Mouse (Mus musculus): Measurements from ENCODE around the gene Hist1h2bf. TPM values are rescaled to one million over a fixed set of nuclear protein-coding genes. Genes with fewer than 3 reads are reported as not detected.
"Not testable (repeated sequence)": the region's sequence is repeated elsewhere in the genome, so short reads cannot be mapped to it uniquely, and the experiment has no call there.

Hist1h2bf gene
- polyA plus RNA-seq, 1 experiment from 2014 or later = 12.7 TPM

DNA sequence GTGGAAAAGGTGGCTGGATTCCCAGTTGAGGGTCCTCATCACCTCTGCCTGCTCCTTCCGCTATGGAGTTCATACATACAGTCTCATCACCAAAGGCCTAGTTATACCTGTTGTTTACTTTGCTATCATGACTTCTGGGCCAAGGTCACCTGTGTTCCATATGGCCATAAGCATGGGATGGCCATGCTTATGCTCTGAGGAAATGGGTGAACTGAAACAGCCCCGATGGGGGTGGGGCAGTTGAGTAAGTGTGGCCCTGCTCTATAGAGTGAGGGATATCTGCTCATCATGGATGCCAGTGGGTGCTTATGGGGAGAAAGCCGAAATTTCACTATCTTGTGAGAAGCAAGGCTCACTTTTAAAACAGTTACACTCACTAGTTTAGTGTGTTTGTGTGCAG is 31.1 kb upstream of the Hist1h2bf start:
- ATAC-seq (ENCODE audit: low read depth) = no peak
- WGBS (ENCODE audit: insufficient replicate concordance) = 76% methylated on average over 3 of the region's 3 CpGs
- Histone ChIP-seq H3K9me3 (replicated peaks) (no peaks in the 10 kb centered on the region), H3K27ac (peak overlapping the region; percentile 45; the same call in 1 of the 2 replicates), H3K4me1 (replicated peaks) (peaks cover 36% of the 10 kb centered on the region), H3K36me3 (no peaks in the 10 kb centered on the region), H3K4me3 (replicated peaks) (no peak overlapping the region), H3K9ac (0 out of 2 replicates have a peak overlapping the region, but pooled peaks have one; percentile 6), H3K4me2 (no peak overlapping the region), H3K27me3 (no peaks in the 10 kb centered on the region)
- no peak for DNase-seq

DNA sequence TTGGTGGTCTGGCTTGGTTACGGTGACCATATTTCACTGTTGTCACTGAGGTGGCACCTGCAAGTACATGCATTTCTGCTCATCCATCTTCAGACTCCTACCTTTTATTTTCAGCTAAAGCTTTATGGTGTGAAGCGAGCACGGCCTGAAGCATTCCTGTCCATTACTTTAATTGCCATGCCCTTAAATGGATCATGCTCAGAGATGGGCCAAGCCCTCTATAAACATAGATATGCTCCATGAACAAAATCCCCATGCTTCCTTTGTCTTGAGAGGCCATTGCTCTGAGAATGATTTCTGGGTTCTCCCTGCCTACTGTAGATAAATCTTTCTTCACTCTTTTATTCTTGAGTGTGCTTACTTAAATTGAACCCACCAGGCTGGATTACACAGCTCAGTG is 30.5 kb upstream of the Hist1h2bf start:
- no peak for DNase-seq
- no peak for ATAC-seq (ENCODE audit: low read depth)
- H3K4me3 ChIP-seq (replicated peaks) = no peak overlapping the region
- H3K27me3 ChIP-seq = no peaks in the 10 kb centered on the region
- H3K9me3 ChIP-seq (replicated peaks) = no peaks in the 10 kb centered on the region
- peaks cover 30% of the 10 kb centered on the region for H3K4me1 ChIP-seq (replicated peaks)
- 0 out of 2 replicates have a peak overlapping the region, but pooled peaks have one; percentile 6 for H3K9ac ChIP-seq
- no peak overlapping the region for H3K27ac ChIP-seq
- 91% methylated on average over 3 of the region's 3 CpGs for WGBS (ENCODE audit: insufficient replicate concordance)
- H3K36me3 ChIP-seq = no peaks in the 10 kb centered on the region
- H3K4me2 ChIP-seq = no peak overlapping the region

DNA sequence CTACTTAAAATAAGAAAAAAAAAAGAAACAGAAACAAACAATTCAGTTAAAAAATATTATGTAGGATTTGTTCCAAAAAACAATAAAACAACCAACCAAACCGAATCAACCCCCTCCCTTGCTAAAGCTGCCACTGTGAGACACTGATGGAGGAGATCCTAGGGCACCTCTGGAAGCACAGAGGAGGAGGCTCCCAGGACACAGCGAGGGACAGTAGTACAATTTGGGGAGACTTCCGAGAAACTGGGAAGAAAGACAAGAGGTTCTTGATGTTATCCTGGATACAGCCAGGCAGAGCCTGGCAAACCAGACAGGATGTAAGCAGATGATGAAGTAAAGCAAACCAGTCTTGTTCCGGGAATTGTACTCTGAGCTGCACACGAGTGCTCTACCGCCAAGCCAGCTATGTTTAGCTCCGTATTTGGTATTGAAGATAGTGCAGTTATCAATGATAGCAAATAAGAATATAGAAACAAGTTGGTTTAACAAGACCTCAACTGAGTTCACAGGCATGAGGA is 29.2 kb upstream of the Hist1h2bf start:
- Histone ChIP-seq H3K4me3 (replicated peaks) (no peak overlapping the region), H3K27ac (no peak overlapping the region), H3K9me3 (replicated peaks) (no peaks in the 10 kb centered on the region), H3K4me2 (no peak overlapping the region), H3K4me1 (replicated peaks) (peaks cover 18% of the 10 kb centered on the region), H3K36me3 (no peaks in the 10 kb centered on the region), H3K9ac (no peak overlapping the region), H3K27me3 (no peaks in the 10 kb centered on the region)
- DNase-seq (no peak), ATAC-seq (ENCODE audit: low read depth) (peak; percentile 45; the same call in 1 of the 2 replicates)
- WGBS (ENCODE audit: insufficient replicate concordance) = 42% methylated on average over 7 of the region's 7 CpGs

DNA sequence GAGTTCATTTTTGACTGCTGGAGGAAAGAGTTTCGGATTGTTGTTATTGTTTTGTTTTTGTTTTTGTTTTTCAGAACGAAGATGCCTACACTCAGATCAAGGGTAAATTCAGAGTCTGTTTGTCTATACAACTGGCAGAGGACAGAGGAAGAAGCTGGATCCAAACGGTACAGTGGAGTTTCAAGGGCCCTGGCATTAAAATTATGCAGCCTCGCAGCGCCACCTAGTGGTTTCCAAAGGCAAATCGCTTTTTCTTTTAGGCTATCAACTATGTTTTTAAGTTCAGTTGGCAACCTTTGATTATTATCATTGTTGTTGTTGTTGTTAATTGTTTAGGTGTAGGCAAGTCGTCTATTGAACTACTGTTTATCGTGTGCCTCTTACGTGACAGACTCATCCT is 24.0 kb upstream of the Hist1h2bf start:
- H3K9me3 ChIP-seq (replicated peaks) = no peaks in the 10 kb centered on the region
- no peaks in the 10 kb centered on the region for H3K27me3 ChIP-seq
- no peaks in the 10 kb centered on the region for H3K36me3 ChIP-seq
- peak; percentile 68 for DNase-seq
- H3K4me3 ChIP-seq (replicated peaks) = no peak overlapping the region
- H3K9ac ChIP-seq = peak overlapping the region; percentile 47; the same call in 1 of the 2 replicates
- no peak overlapping the region for H3K4me2 ChIP-seq
- H3K27ac ChIP-seq = peak overlapping the region; percentile 96; the same call in 1 of the 2 replicates
- peaks cover 47% of the 10 kb centered on the region for H3K4me1 ChIP-seq (replicated peaks)
- no peak for ATAC-seq (ENCODE audit: low read depth)
- 5% methylated on average over 9 of the region's 9 CpGs for WGBS (ENCODE audit: insufficient replicate concordance)

DNA sequence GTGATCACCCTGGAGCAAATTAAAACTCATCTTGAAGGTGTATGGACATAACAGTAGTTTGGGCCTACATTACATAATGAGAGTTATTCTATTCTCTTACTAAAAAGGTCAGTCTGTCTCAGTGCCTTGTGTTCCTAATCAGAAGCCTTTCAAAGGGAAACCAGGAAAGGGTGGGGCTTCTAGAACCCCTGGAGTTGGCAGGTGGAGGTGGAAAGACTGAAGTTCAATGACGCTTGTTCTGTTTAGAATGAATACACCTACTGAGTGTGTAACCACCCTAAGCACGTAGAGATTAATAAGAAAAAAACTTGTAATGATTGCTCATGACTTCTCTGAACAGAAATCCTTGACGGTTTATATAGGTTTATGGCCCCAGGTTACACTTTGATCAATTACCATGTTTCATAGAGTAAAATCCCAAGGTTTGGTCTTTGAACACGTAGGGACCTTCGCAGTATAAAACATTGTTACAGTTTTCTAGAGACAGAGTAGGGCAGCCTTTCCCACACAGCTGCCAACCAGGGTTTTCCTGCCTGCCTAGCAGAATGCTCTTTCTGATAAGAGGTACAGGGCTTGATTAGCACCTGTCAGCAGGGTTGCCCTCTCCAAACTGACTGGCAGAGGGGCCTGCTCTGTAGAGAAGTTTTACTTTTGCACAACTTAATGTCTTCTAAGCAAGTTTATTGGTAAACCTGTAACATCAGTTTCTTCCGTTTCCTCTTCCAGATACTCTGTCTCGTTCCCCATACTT is 21.8 kb upstream of the Hist1h2bf start:
- Histone ChIP-seq H3K9me3 (replicated peaks) (no peaks in the 10 kb centered on the region), H3K4me1 (replicated peaks) (peaks cover 52% of the 10 kb centered on the region), H3K9ac (peak overlapping the region; percentile 71), H3K4me3 (replicated peaks) (0 out of 2 replicates have a peak overlapping the region, but pooled peaks have one; percentile 8), H3K27ac (peak overlapping the region; percentile 96), H3K4me2 (peak overlapping the region; percentile 38), H3K36me3 (no peaks in the 10 kb centered on the region), H3K27me3 (no peaks in the 10 kb centered on the region)
- WGBS (ENCODE audit: insufficient replicate concordance) = 39% methylated on average over 7 of the region's 7 CpGs
- ATAC-seq (ENCODE audit: low read depth) (peak; percentile 95), DNase-seq (peak; percentile 67)

DNA sequence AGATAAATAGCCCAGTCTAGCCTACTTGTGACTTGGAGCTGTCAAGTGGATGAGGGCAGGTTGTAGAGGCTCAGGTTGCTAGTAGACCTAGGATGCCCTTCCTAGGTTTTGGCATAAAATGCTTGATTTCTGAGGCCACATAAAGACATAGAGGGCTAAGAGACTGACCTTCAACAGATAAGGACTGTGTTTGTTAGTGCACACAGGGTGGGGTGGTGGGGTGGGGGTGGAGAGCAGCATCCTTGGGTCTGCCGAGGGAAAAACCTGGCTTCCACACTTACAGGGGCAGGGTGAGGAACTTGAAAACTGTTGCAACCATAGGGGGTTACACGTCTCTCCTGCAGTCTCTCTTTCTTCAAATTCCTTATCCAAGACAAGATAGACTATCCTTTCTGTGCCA is 21.2 kb upstream of the Hist1h2bf start:
- Histone ChIP-seq H3K4me2 (peak overlapping the region; percentile 38), H3K27me3 (no peaks in the 10 kb centered on the region), H3K9ac (peak overlapping the region; percentile 71), H3K9me3 (replicated peaks) (no peaks in the 10 kb centered on the region), H3K27ac (peak overlapping the region; percentile 96), H3K36me3 (no peaks in the 10 kb centered on the region), H3K4me1 (replicated peaks) (peaks cover 52% of the 10 kb centered on the region), H3K4me3 (replicated peaks) (no peak overlapping the region)
- 27% methylated on average over 2 of the region's 2 CpGs for WGBS (ENCODE audit: insufficient replicate concordance)
- no peak for DNase-seq
- ATAC-seq (ENCODE audit: low read depth) = peak; percentile 52

DNA sequence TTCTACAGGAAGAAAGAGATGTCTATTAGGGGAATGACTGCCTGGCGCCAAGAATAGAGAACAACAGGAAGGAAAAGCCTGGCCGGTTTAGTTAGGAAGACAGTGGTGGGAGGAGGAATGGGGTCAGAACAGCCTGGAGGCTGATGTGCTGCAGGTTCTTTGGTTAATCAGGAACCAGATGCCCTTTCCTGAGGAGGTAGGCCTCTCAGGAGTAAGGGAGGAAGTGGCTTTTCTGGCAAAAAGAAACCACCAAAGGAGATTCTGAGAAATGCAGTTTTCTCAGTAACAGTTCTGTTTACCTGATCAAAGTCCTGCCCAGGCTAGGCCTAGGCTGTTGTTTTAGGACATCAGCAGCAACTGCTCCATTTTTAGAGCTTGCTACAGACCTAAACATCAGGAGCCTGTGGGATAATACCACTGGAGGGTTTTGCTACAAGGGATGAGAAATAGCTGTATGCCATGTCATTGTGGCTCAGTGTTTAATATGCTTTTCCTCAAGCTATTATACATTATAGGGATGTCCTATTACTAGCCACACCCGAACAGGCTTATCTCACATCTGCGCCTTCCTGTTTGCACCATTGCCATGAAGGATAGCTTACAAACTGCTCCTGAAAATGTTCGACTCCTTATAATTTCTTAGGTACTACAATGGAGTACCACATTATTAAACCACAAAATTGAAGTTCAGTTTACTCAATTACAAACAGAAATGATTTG is 19.2 kb upstream of the Hist1h2bf start:
- no peak overlapping the region for H3K4me3 ChIP-seq (replicated peaks)
- no peaks in the 10 kb centered on the region for H3K9me3 ChIP-seq (replicated peaks)
- no peaks in the 10 kb centered on the region for H3K27me3 ChIP-seq
- H3K4me2 ChIP-seq = peak overlapping the region; percentile 9; the same call in 1 of the 2 replicates
- H3K4me1 ChIP-seq (replicated peaks) = peaks cover 61% of the 10 kb centered on the region
- DNase-seq (no peak), ATAC-seq (ENCODE audit: low read depth) (0 out of 2 replicates have a peak, but pooled peaks have one; percentile 30)
- H3K36me3 ChIP-seq = no peaks in the 10 kb centered on the region
- peak overlapping the region; percentile 56 for H3K9ac ChIP-seq
- WGBS (ENCODE audit: insufficient replicate concordance) = 20% methylated on average over 5 of the region's 5 CpGs
- peak overlapping the region; percentile 80 for H3K27ac ChIP-seq

DNA sequence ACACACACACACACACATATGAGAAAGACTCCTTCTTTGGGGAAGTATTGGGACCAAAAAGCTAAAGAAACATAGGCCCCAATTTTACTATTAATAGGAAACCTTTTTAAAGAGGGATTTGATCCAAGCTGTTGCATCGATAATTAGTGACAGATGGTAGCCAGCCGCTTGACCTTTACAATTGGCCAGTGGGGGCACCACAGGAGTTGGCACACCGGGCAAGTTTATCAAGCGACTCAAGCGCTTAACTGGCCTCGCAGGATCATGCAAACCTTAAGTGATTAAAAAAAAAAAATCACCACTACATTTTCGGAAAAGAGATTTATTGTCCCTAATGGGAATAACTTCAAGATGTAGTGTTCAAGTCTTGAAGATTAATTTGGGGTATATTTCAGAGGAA is 18.6 kb upstream of the Hist1h2bf start:
- H3K27me3 ChIP-seq = no peaks in the 10 kb centered on the region
- H3K9ac ChIP-seq = peak overlapping the region; percentile 56; the same call in 1 of the 2 replicates
- H3K9me3 ChIP-seq (replicated peaks) = no peaks in the 10 kb centered on the region
- peaks cover 61% of the 10 kb centered on the region for H3K4me1 ChIP-seq (replicated peaks)
- WGBS (ENCODE audit: insufficient replicate concordance) = 71% methylated on average over 7 of the region's 7 CpGs
- ATAC-seq (ENCODE audit: low read depth) (no peak), DNase-seq (no peak)
- no peak overlapping the region for H3K4me3 ChIP-seq (replicated peaks)
- H3K36me3 ChIP-seq = no peaks in the 10 kb centered on the region
- no peak overlapping the region for H3K4me2 ChIP-seq
- peak overlapping the region; percentile 80 for H3K27ac ChIP-seq

DNA sequence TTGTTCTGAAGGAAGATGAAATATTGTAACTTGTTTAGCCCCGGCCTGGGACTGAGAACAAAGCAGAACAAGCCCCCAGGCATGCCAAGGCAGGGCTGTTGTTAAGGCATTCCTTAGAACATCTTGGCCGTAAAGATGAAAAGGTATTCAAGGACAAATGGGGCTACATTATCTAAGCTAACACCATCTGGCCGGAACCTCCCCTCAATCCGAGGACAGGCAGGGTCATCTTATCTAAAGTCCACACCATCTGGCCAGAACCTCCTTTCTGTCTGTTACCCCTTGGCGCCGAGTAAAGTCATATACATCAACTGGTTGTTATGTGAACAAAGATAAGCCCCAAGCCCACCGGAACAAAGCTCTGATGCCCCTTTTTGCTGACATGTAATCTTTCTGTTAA is 17.9 kb upstream of the Hist1h2bf start:
- WGBS (ENCODE audit: insufficient replicate concordance) = 61% methylated on average over 7 of the region's 7 CpGs
- not testable (repeated sequence) for H3K4me2 ChIP-seq; H3K36me3 ChIP-seq; H3K9ac ChIP-seq; H3K27ac ChIP-seq; DNase-seq; H3K4me3 ChIP-seq (replicated peaks); H3K9me3 ChIP-seq (replicated peaks); H3K27me3 ChIP-seq; ATAC-seq (ENCODE audit: low read depth)
- peaks cover 58% of the 10 kb centered on the region for H3K4me1 ChIP-seq (replicated peaks)

DNA sequence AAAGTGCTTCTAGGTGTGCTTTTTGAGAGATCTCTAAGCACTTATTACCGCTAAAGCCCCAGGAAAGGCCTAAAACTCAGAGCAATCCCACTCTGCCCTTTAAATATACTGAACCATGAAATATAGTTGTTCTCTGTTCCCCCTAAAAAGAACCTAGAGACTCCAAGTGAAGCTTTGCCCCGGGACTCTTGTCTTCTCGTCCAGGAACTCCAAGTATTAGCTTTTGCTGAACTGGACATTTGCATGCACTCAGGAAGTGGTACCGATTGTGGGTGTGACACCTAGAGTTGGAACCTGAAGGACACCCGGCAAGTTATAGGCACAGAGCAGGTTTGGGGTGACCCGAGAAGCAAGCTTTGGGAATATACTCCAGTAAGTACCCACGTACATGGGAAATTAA is 17.2 kb upstream of the Hist1h2bf start:
- Histone ChIP-seq H3K4me3 (replicated peaks) (no peak overlapping the region), H3K27ac (no peak overlapping the region), H3K27me3 (no peaks in the 10 kb centered on the region), H3K9ac (no peak overlapping the region), H3K9me3 (replicated peaks) (no peaks in the 10 kb centered on the region), H3K36me3 (no peaks in the 10 kb centered on the region), H3K4me2 (no peak overlapping the region), H3K4me1 (replicated peaks) (peaks cover 56% of the 10 kb centered on the region)
- ATAC-seq (ENCODE audit: low read depth) = no peak
- WGBS (ENCODE audit: insufficient replicate concordance) = 87% methylated on average over 7 of the region's 7 CpGs
- DNase-seq = no peak

DNA sequence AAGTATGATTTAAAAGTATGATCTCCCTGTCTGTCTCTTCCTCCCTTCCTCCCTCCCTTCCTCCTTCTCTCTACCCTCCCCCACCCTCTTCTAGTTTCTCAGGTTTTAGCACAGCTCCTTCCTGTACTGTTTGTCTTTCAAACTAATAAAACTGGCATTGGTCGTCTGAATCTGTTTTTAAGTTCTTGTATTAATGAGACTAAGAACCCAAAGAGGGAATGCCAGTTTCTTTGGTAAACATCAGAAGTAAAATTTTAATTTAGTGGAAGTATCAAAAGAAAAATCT is 12.9 kb upstream of the Hist1h2bf start:
- H3K4me1 ChIP-seq (replicated peaks) = peaks cover 47% of the 10 kb centered on the region
- ATAC-seq (ENCODE audit: low read depth) (no peak), DNase-seq (no peak)
- H3K4me3 ChIP-seq (replicated peaks) = peak overlapping the region; percentile 36
- H3K36me3 ChIP-seq = no peaks in the 10 kb centered on the region
- peak overlapping the region; percentile 100 for H3K27ac ChIP-seq
- peak overlapping the region; percentile 71 for H3K4me2 ChIP-seq
- peak overlapping the region; percentile 77 for H3K9ac ChIP-seq
- no peaks in the 10 kb centered on the region for H3K27me3 ChIP-seq
- 0% methylated on average over 1 of the region's 1 CpGs for WGBS (ENCODE audit: insufficient replicate concordance)
- no peaks in the 10 kb centered on the region for H3K9me3 ChIP-seq (replicated peaks)
